Mouse (Mus musculus): ENCODE measurements around the gene Rps25.

Gene Rps25

GRCm38 (mm10) chr9:44457035-44457742 lies 50.2 kb downstream of the Rps25 start:
- peak; percentile 95 for DNase-seq (ENCODE audit: low spot score)

Measured in MN1 (cell line).